Mouse (Mus musculus) urinary bladder, adult 2 months (tissue): ENCODE results near the gene AC192777.2. TPM values are rescaled to one million over a fixed set of nuclear protein-coding genes. Genes with fewer than 3 reads are reported as not detected.
"Not testable (repeated sequence)": the region's sequence is repeated elsewhere in the genome, so short reads cannot be mapped to it uniquely, and the experiment has no call there.

Experiments used
- DNase-seq: peaks from one replicate; pipeline ENCODE4 v3.0.0; 2022; ENCODE audit warnings: low spot score
- polyA plus RNA-seq: library from polyadenylated mRNA; depleted of rRNA; stranded (reverse); fragments of >200 nt; gene quantifications from 2 replicates; pipeline ENCODE4 v1.2.3, GENCODE M21; 2012; rRNA removed

The AC192777.2 gene
- not detected in 2 replicates for polyA plus RNA-seq

DNA sequence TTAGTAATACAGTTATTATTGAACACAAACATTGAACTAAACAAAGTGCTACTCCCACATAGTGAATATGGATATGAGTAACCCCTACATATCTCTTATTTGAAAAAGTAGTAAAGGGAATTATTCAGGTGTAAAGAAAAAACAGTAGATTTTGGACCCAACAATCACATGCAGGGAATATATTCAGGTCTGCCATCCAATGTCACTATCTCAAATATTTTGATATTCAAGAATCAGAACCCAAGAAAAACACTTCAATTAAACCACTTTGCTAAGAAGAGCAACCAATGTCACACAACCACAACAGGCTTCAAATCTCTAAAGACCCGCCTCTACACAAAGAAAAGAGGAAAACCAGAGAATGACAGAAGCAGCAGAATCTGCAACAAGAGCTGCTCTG is at the start of gene AC192777.2:
AC192777.2 (plus strand) TSS at position 301 of the 400 bp plus-strand sequence.
- DNase-seq: not testable (repeated sequence)

DNA sequence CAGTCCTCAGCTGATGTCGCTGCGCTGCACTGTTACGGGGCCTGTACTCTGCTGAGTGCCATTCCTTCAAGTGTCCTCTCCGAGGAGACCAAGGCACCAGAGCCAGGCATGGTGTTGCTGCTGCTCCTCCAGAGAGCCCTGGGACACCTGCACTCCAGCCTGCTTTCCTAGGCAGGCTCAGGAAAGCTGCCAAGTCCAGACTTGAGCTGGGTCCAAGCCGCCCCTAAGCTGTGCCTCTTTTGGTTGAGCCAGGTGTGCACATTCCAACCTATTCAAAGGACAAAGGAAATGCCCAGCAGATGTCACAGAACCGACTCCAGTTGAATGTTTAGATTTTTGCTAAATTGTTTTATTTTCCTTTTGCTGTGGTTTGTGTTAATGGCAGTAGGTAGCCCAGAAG is 20.9 kb downstream of the AC192777.2 start:
- not testable (repeated sequence) for DNase-seq

DNA sequence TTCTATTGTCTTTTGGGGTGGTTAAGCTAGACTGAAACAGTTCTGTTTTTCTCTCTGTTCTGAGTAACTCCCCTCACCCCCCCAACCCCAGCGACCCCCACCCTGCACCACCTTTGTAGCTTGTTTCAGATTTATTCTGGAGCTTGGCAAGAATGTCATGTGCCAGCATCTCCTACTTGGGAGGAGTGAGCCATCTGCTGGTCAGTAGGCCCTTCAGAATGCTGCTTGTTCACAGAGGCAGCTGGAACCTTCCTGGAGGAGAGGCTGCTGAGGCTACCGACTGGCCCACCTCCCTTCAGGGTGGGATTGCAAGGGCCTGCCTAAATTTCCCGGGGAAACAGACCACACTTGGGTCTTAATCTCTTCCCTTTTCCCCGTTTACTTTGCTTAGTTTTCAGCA is 21.6 kb downstream of the AC192777.2 start:
- DNase-seq: not testable (repeated sequence)

Other genes starting within 250 kb of the AC192777.2 start
- not detected in 2 replicates for gene Esp38, start 144.9 kb upstream of the AC192777.2 start, polyA plus RNA-seq
- gene Pgk2, start 113.2 kb downstream of the AC192777.2 start, polyA plus RNA-seq: not detected in 2 replicates
- gene Crisp3, start 146.8 kb downstream of the AC192777.2 start, polyA plus RNA-seq: not detected in 2 replicates
- gene Crisp1, start 223.8 kb downstream of the AC192777.2 start, polyA plus RNA-seq: not detected in 2 replicates